Mouse (Mus musculus) neural tube, embryonic 15.5 days (tissue): ENCODE measurements around the gene Dbt. TPM values are rescaled to one million over a fixed set of nuclear protein-coding genes. Genes with fewer than 3 reads are reported as not detected.
"Not testable (repeated sequence)": the region's sequence is repeated elsewhere in the genome, so short reads cannot be mapped to it uniquely, and the experiment has no call there.

Source experiments
- ATAC-seq: fragments of 200-750 bp; cut with Nextera tagmentation; 2 replicates; pipeline ENCODE4 v1.8.0; 2017; ENCODE audit warnings: mild to moderate bottlenecking, moderate TSS enrichment, moderate library complexity; ENCODE audit not compliant: low FRiP score
- H3K27ac ChIP-seq: fragments of 300-500 bp; sonication (generic); replicated peaks from 2 replicates; pipeline ENCODE4 v1.5.1; 2015; ENCODE audit warnings: mild to moderate bottlenecking, inconsistent platforms
- H3K27me3 ChIP-seq: fragments of 300-500 bp; sonication (generic); replicated peaks from 2 replicates; pipeline ENCODE4 v1.6.1; 2015; ENCODE audit warnings: inconsistent platforms
- H3K36me3 ChIP-seq: fragments of 300-500 bp; sonication (generic); 2 replicates; pipeline ENCODE4 v1.6.1; 2015; ENCODE audit warnings: inconsistent platforms
- H3K4me1 ChIP-seq: fragments of 300-500 bp; sonication (generic); 2 replicates; pipeline ENCODE4 v1.6.1; 2015; ENCODE audit warnings: inconsistent platforms
- H3K4me2 ChIP-seq: fragments of 300-500 bp; sonication (generic); 2 replicates; pipeline ENCODE4 v1.6.1; 2015; ENCODE audit warnings: inconsistent platforms, mild to moderate bottlenecking, moderate library complexity
- H3K4me3 ChIP-seq: fragments of 300-500 bp; sonication (generic); replicated peaks from 2 replicates; pipeline ENCODE4 v1.5.1; 2015; ENCODE audit warnings: mild to moderate bottlenecking, inconsistent platforms
- H3K9ac ChIP-seq: fragments of 300-500 bp; sonication (generic); replicated peaks from 2 replicates; pipeline ENCODE4 v1.6.1; 2015; ENCODE audit warnings: mild to moderate bottlenecking, inconsistent platforms
- H3K9me3 ChIP-seq: fragments of 300-500 bp; sonication (generic); replicated peaks from 2 replicates; pipeline ENCODE4 v1.6.1; 2016; ENCODE audit warnings: inconsistent platforms
- WGBS: fragments of 180-500 bp; shearing (Covaris S2); methylation state at CpG from one replicate; pipeline ENCODE4 v1.1.7; 2015; ENCODE audit warnings: mixed read lengths; 5-methylcytosine and 5-hydroxymethylcytosine counted together
- polyA plus RNA-seq: library from polyadenylated mRNA; unstranded; fragments of >200 nt; fragmentation: Nextera tagmentation; extraction: Ambion mirVana; gene quantifications from 2 replicates; pipeline ENCODE4 v1.2.1, GENCODE M21; 2015

Gene Dbt
- polyA plus RNA-seq, 1 experiment from 2014 or later = 13.7 TPM

DNA sequence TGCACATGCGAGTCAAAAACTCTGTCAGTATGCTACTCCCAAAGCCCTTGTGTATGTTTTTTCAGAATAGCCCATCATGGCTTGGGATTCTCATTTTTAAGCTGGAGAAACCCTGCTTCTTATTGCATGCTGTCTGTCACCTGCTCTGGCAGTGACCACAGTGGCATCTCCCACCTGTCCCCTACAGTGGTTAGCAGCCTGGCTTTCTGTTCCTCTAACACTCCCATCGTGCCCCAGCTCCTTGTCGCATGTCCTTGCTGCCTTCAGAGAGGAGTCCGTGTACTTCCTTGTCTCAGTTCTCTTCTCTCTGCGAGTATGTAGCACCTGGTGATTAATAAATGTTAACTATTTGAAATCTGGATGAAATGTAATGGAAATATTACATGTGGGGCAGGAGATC is 34.6 kb downstream of the Dbt start:
- H3K36me3 ChIP-seq = peaks cover 29% of the 10 kb centered on the region
- 91% methylated on average over 5 of the region's 5 CpGs for WGBS
- no peaks in the 10 kb centered on the region for H3K9me3 ChIP-seq

DNA sequence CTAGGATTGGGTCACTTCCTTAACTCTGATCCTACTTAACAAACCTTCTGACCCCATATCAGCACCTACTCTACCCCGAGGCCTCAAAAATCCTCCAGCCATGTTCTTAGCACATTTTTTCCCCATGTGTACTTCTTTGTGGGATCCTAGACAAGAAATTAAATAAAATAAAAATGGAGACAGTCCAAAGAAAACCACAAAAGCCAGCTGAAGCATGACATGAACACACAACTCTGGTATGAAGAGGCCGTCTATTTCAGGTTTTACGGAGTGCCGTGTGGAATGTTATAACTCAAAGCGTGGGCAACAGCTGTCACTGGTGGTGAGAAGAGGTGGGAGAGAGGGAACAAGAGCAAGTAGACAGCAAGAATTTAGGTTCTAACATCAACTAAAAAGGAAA is 38.5 kb downstream of the Dbt start:
- no peaks in the 10 kb centered on the region for H3K9me3 ChIP-seq
- H3K4me3 ChIP-seq = no peak overlapping the region
- no peaks in the 10 kb centered on the region for H3K27me3 ChIP-seq
- no peaks in the 10 kb centered on the region for H3K4me1 ChIP-seq
- no peak overlapping the region for H3K4me2 ChIP-seq
- H3K9ac ChIP-seq = no peak overlapping the region
- ATAC-seq = no peak
- H3K27ac ChIP-seq = no peak overlapping the region
- peaks cover 19% of the 10 kb centered on the region for H3K36me3 ChIP-seq
- WGBS = 91% methylated on average over 5 of the region's 5 CpGs

More for the DNA sequence above, 34.6 kb downstream of the Dbt start:
- H3K4me1 ChIP-seq = no peaks in the 10 kb centered on the region
- ATAC-seq = no peak
- H3K4me3 ChIP-seq = no peak overlapping the region
- H3K27ac ChIP-seq = no peak overlapping the region
- no peak overlapping the region for H3K4me2 ChIP-seq
- H3K9ac ChIP-seq = no peak overlapping the region
- H3K27me3 ChIP-seq = no peaks in the 10 kb centered on the region

DNA sequence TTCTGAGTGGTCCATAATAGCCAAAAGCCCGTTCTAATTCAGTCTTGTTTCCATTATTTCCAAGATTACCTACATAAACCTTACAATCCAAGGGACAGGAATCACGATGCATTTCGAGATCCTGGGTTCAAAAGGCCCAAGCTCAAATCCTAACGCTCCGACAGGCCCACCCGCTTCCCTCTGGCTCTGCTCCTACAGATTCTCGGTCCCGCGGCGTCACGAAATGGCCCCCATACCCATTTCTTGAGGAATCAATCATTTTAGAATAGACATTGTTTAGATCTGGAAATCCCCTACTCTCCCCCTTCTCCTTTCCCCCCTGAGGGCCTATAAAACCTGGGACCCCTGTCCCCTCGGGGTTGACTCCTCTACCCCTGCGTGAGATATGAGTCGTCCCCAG is 48.4 kb downstream of the Dbt start:
- H3K4me3 ChIP-seq, H3K36me3 ChIP-seq, H3K4me2 ChIP-seq, H3K4me1 ChIP-seq, H3K9me3 ChIP-seq, H3K27ac ChIP-seq, ATAC-seq, H3K9ac ChIP-seq, H3K27me3 ChIP-seq: not testable (repeated sequence)
- WGBS = 93% methylated on average over 14 of the region's 14 CpGs

DNA sequence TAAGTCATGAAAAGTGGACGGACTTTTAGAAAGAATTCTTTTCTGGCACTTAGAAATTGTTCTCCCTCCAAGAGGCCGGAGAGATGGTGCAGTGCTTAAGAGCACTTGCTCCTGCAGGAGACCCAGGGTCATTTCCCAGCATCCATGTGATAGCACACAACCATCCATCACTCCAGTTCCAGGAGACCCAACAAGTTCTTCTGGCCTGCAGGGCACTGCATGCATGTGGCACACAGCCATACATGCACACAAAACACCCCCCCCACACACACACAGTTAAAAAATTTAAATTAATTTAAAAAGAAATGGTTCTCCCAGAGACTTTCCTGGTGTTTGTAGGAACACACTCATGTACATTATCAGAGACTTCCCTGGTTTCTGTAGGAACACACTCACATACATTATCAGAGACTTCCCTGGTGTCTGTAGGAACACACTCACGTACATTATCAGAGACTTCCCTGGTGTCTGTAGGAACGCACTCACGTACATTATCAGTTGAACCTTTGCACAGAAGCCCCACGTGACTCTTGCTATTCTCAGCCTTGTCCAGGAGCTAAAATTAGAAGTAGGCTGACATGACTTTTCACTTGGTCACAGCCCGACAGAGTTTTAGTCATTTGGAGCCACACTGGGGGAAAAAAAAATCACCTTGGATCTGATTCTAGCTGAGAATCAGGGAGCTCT is 49.7 kb downstream of the Dbt start, which contains the start of gene Lrrc39:
Gene Lrrc39 (plus strand): TSS at position 566 of the 687 bp plus-strand sequence.
- Histone ChIP-seq H3K27me3 (no peaks in the 10 kb centered on the region), H3K9me3 (no peaks in the 10 kb centered on the region), H3K27ac (no peak within 1 kb of the TSS), H3K9ac (no peak within 1 kb of the TSS), H3K4me3 (no peak within 1 kb of the TSS), H3K4me1 (no peaks in the 10 kb centered on the region), H3K36me3 (no peaks in the 10 kb centered on the region), H3K4me2 (no peak within 1 kb of the TSS)
- 83% methylated on average over 7 of the region's 7 CpGs for WGBS
- no peak for ATAC-seq

DNA sequence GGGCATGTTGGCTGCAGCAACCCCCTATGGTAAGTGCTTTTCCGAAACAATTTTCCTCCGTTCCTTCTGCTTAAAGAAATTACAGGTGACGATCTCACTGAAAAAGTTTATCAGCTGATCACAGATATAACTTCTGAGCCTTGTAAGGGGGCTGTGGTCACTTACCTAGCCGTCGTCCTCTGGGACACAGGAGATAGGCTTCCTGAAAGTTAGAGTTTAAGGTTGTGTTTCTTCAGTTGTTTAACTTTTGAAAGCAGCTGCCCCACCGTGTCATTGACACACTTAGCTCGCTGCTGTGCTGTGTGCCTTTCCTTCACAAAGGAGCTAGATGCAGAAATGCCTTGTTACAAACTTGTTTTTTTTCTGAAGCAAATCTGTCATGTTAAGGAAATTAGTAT is 50.2 kb downstream of the Dbt start:
- Histone ChIP-seq H3K4me2 (no peak overlapping the region), H3K9me3 (no peaks in the 10 kb centered on the region), H3K36me3 (no peaks in the 10 kb centered on the region), H3K27ac (no peak overlapping the region), H3K9ac (no peak overlapping the region), H3K4me1 (no peaks in the 10 kb centered on the region), H3K4me3 (no peak overlapping the region), H3K27me3 (no peaks in the 10 kb centered on the region)
- ATAC-seq = no peak
- 88% methylated on average over 7 of the region's 7 CpGs for WGBS

DNA sequence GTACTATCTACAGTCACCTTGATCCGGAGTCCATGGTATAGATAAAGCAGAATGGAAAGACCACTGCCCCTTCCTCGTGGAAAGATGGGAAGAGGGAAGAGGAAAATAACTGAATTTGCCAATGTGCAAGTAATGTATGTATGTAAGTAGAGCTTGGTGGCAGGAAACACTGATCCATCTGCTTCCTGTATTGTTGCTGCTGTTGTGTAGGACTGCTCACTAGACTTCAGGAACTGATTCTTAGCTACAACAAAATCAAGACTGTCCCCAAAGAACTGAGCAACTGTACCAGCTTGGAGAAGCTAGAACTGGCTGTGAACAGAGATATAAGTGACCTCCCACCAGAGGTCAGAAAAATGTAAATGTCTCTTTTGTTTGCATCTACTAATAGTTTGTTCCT is 57.8 kb downstream of the Dbt start:
- no peak overlapping the region for H3K27ac ChIP-seq
- H3K36me3 ChIP-seq = no peaks in the 10 kb centered on the region
- no peaks in the 10 kb centered on the region for H3K27me3 ChIP-seq
- H3K4me1 ChIP-seq = no peaks in the 10 kb centered on the region
- H3K9me3 ChIP-seq = no peaks in the 10 kb centered on the region
- no peak overlapping the region for H3K9ac ChIP-seq
- no peak for ATAC-seq
- H3K4me2 ChIP-seq = no peak overlapping the region
- no peak overlapping the region for H3K4me3 ChIP-seq
- WGBS = 78% methylated on average over 2 of the region's 2 CpGs

DNA sequence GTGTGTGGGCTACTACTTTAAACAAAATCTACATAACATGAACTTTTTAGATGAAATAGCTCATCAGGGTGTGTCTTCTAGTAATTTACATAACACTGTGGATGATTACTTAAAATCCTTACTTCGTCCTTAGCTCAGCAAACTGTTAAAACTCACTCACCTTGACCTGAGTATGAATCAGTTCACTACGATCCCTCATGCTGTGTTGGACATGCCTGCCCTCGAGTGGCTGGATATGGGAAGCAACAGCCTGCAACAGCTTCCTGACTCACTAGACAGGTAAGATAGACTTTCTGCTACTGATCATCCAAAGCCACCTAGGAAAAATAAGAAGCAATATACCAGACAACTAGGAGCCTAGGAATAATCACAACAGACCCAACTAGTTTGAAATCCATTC is 64.4 kb downstream of the Dbt start:
- H3K36me3 ChIP-seq = peaks cover 18% of the 10 kb centered on the region
- WGBS = 63% methylated on average over 3 of the region's 3 CpGs
- H3K27me3 ChIP-seq = no peaks in the 10 kb centered on the region
- no peak overlapping the region for H3K4me3 ChIP-seq
- no peak for ATAC-seq
- no peaks in the 10 kb centered on the region for H3K4me1 ChIP-seq
- H3K27ac ChIP-seq = no peak overlapping the region
- H3K9ac ChIP-seq = no peak overlapping the region
- H3K4me2 ChIP-seq = no peak overlapping the region
- no peaks in the 10 kb centered on the region for H3K9me3 ChIP-seq

DNA sequence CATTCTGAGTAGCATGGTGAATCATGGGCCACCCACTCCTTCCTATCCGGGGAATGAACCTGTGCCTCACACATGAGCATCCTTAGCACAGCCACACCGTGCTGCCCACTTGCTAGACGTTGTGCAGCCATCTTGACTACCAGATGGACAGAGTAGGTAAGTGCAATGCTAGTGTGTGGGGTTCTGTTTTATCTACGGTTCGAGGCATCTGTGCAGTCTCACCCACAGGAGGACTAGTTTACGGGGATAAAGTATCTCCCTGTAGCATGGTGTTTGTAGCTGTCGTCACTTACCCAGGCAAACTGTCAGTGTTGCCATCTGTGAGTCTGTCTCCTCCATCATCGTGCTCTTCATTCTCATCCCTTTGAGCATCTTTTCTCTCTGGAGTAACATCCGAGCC is 69.3 kb downstream of the Dbt start:
- WGBS = 97% methylated on average over 9 of the region's 9 CpGs

DNA sequence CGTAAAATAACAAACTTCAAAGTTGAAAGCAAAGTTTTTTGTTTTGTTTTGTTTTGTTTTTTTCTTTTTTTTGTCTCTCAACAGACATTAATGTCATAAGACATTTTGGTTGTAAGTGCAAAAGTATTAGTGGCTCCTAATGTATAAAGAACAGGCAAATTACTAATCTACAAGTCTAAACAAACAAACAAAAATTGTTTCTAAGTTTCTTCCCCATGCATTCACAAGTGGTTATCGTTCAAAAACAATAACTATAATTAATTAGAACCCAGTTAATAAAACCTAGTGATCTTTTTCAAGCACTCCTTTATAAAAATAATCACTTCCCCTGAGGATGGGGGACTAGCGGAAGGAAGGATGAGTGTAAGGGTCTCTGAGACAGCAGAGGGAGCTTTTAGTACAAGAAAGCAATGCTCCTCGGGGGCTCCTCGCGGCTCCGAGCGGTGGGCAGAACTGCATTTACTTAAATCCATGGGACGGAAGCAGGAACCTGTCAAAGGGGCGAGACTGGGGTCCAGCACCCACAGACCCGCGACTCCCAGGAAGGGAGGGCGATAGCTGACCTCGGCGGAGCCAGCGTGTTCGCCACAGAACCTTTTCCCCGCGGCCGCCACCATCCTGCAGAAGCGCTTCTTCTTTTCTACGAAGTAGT is 81.3 kb downstream of the Dbt start:
- Histone ChIP-seq H3K9me3 (no peaks in the 10 kb centered on the region), H3K27ac (peak overlapping the region; percentile 92), H3K36me3 (peaks cover 24% of the 10 kb centered on the region), H3K4me1 (peaks cover 16% of the 10 kb centered on the region), H3K27me3 (no peaks in the 10 kb centered on the region), H3K9ac (peak overlapping the region; percentile 84), H3K4me3 (peak overlapping the region; percentile 96), H3K4me2 (peak overlapping the region; percentile 54)
- peak; percentile 87 for ATAC-seq
- 3% methylated on average over 22 of the region's 22 CpGs for WGBS

More for the DNA sequence above, 69.3 kb downstream of the Dbt start:
- H3K36me3 ChIP-seq = peaks cover 53% of the 10 kb centered on the region
- H3K4me2 ChIP-seq = no peak overlapping the region
- H3K9ac ChIP-seq = no peak overlapping the region
- no peak overlapping the region for H3K27ac ChIP-seq
- H3K9me3 ChIP-seq = no peaks in the 10 kb centered on the region
- no peak for ATAC-seq
- H3K27me3 ChIP-seq = no peaks in the 10 kb centered on the region
- no peaks in the 10 kb centered on the region for H3K4me1 ChIP-seq
- H3K4me3 ChIP-seq = no peak overlapping the region

DNA sequence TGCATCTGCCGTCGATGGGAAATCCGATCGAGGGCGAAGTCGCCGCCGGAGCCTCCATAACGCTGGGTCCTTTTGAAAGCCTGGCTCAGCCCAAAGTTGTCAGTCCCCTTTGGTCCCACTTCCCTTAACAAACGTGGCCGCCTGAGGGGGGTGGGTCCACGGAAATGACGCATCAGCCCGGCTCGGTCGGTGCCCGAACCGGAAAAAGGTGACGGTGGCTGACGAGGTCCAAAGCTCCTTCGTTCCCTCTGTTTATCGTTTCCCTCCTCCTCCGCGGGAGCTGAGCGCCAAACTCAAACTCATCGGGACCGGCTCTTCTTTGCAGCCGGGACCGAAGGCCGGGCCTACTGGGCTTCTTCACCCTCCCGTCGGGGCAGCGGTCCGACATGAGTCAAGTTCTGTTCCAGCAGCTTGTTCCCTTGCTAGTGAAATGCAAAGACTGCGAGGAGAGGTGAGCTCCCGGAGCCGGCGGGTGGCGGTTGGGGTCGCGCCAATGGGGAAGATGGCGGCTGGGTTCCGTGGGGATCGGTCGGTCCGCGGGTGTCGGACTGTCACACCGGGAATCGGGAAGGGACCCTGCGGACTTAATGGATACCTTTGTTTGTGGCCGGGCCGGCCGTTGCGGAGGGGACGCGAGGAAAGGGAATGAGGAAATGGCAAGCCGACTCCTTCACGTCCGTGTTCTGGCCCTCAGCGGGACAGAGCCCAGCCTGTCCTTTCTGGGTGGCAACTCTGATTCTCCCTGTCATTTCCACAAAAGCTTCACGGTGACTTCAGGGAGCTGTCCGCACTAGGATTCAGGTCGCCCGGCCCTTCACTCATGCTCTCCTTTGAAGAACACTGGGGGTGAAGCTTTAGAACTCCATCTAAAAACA is 82.1 kb downstream of the Dbt start, which contains the start of gene Sass6:
Gene Sass6 (plus strand): TSS at position 255 of the 875 bp plus-strand sequence.
- under 1% methylated on average over 65 of the region's 65 CpGs for WGBS
- peak; percentile 99 for ATAC-seq
- Histone ChIP-seq H3K9ac (peak within 1 kb of the TSS; percentile 84), H3K9me3 (no peaks in the 10 kb centered on the region), H3K4me1 (peaks cover 16% of the 10 kb centered on the region), H3K27ac (peak within 1 kb of the TSS; percentile 92), H3K27me3 (no peaks in the 10 kb centered on the region), H3K36me3 (peaks cover 16% of the 10 kb centered on the region), H3K4me3 (peak within 1 kb of the TSS; percentile 96), H3K4me2 (peak within 1 kb of the TSS; percentile 84)

DNA sequence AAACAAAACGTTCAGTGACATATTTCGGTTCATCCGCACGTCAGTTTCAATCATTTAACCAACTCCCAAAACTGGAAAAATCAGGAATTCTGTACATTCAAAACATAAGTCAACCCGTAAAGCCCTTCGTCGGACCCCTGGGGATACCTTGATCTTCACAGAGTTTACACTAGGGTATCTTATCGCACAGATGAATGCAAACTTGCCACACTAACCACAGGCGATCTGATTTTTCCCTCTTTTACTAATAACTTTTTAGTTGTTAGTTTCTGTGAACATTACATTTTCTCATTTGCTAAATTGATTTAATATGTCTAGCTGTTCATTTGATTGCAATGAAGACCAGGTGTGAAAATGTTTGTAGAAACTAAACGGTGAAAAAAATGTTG is 82.7 kb downstream of the Dbt start:
- no peak overlapping the region for H3K27ac ChIP-seq
- peak overlapping the region; percentile 84; the same call in 1 of the 2 replicates for H3K9ac ChIP-seq
- no peak for ATAC-seq
- H3K27me3 ChIP-seq = no peaks in the 10 kb centered on the region
- 11% methylated on average over 10 of the region's 10 CpGs for WGBS
- peaks cover 16% of the 10 kb centered on the region for H3K4me1 ChIP-seq
- peak overlapping the region; percentile 84 for H3K4me2 ChIP-seq
- H3K36me3 ChIP-seq = peaks cover 11% of the 10 kb centered on the region
- peak overlapping the region; percentile 96 for H3K4me3 ChIP-seq
- no peaks in the 10 kb centered on the region for H3K9me3 ChIP-seq
